Mouse (Mus musculus): ENCODE results near the gene Rfc1.

DNA sequence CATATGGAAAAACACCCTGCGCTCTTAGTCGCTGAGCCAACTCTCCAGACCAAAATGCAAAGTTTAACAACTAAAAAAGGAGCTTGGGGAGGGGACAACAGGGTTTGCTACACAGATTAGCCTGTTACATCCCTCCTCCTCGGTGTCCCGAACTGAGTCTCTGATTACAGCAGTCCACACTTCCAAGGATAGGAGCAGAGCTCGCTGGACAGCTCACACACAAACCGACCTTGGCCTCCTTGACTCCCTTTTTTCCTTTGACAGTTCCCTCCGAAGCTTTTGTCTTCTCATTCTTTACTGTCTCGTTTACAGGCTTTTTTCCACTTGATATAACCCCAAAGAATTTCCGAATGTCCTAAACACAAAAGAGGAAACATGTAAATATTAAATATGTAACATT lies 16.3 kb downstream of the Rfc1 start:
- TF ChIP-seq CTCF (IDR thresholded peaks at IDR 0.05; ENCODE audit: extremely low read depth, insufficient read depth, low read length) (no peak), POLR2A (IDR thresholded peaks at IDR 0.05; ENCODE audit: extremely low read depth, insufficient read depth, low read length) (no peak)
